12 mouse cellular contexts compared by ENCODE assay signal in the genomic region with DNA sequence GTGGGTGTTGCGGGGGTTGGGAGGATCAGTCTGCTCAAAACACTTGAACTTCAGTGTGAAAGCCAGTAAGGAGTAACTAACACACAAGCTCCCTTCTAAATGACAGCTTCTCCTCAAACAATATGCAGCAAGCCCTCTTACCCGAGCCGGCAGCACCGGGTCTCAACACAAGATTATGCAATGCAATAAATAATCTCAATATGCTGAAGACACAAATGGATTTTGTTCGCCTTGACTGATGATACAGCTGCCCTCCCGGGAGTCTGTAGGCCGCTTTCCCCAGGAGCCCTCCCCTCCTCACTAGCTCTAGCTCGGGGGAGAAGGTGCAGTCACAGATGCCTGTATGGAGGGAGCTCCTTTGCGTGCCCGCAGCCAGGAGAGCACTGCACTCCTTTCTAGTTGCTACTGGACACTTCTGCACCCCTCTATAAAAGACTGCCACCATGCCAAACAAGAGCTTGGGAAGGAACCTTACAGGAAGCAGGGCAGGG. TPM values are rescaled to one million over a fixed set of nuclear protein-coding genes. Genes with fewer than 3 reads are reported as not detected.
DNase-seq lines count a peak whose midpoint lies in the region; ATAC-seq and TF ChIP-seq lines count a peak whose summit lies in the region.
"Had no signal": no experiment of that assay in that cellular context is flagged by ENCODE, and none has a peak within 500 bp of the region (broad histone marks: within the 10 kb centered on the region; RNA-seq: fewer than 3 reads in every experiment).

No protein-coding gene starts in this region.

- H3K9ac ChIP-seq in forebrain, postnatal 0 days: peak overlapping the region; percentile 83
- peak overlapping the region; percentile 70 for H3K9ac ChIP-seq in midbrain, embryonic 12.5 days (replicated peaks)
- H3K9ac ChIP-seq in intestine, embryonic 15.5 days: no peak overlapping the region
- H3K9ac ChIP-seq: heart, embryonic 12.5 days; limb, embryonic 13.5 days had no signal

- DNase-seq in right cerebral cortex, adult 2 months (ENCODE audit: low spot score in 2 of 2): peak; percentile 58 to 64
- DNase-seq in right cerebral cortex, postnatal 36 days (ENCODE audit: low spot score in 2 of 2): no peak
- peak; percentile 26 for DNase-seq in forebrain, postnatal 0 days
- DNase-seq in ovary, adult 18-20 months (ENCODE audit: low spot score): no peak
- DNase-seq in lung, postnatal 4 days: no peak
- DNase-seq: kidney, adult 9 months; lung, postnatal 36 days; thymus, adult 2 months had no signal

- ATAC-seq in forebrain, postnatal 0 days: no peak
- no peak for ATAC-seq in midbrain, embryonic 12.5 days (ENCODE audit: low FRiP score, low read depth)
- ATAC-seq in intestine, embryonic 15.5 days: no peak

- no peaks in the 10 kb centered on the region for H3K9me3 ChIP-seq in forebrain, postnatal 0 days (ENCODE audit: low read length)
- H3K9me3 ChIP-seq in midbrain, embryonic 12.5 days: no peaks in the 10 kb centered on the region
- H3K9me3 ChIP-seq in intestine, embryonic 15.5 days: no peaks in the 10 kb centered on the region
- H3K9me3 ChIP-seq: heart, embryonic 12.5 days; limb, embryonic 13.5 days had no signal

- no peaks in the 10 kb centered on the region for H3K27me3 ChIP-seq in forebrain, postnatal 0 days (ENCODE audit: insufficient read depth, low read length)
- H3K27me3 ChIP-seq in midbrain, embryonic 12.5 days: no peaks in the 10 kb centered on the region
- H3K27me3 ChIP-seq in intestine, embryonic 15.5 days (replicated peaks): 0 out of 2 replicates have a peak, but pooled peaks cover 9% of the 10 kb centered on the region
- H3K27me3 ChIP-seq: heart, embryonic 12.5 days had no signal

- peak overlapping the region; percentile 72 for H3K4me3 ChIP-seq in forebrain, postnatal 0 days (ENCODE audit: low read depth, low read length)
- H3K4me3 ChIP-seq in midbrain, embryonic 12.5 days: peak overlapping the region; percentile 54
- no peak overlapping the region for H3K4me3 ChIP-seq in intestine, embryonic 15.5 days (replicated peaks)
- H3K4me3 ChIP-seq: heart, embryonic 12.5 days; limb, embryonic 13.5 days had no signal

- H3K4me2 ChIP-seq in forebrain, postnatal 0 days (ENCODE audit: low read depth): peak overlapping the region; percentile 50
- peak overlapping the region; percentile 54 for H3K4me2 ChIP-seq in midbrain, embryonic 12.5 days (replicated peaks)
- no peak overlapping the region for H3K4me2 ChIP-seq in intestine, embryonic 15.5 days (replicated peaks)
- H3K4me2 ChIP-seq: heart, embryonic 12.5 days; limb, embryonic 13.5 days had no signal

- H3K4me1 ChIP-seq in forebrain, postnatal 0 days (ENCODE audit: insufficient read depth): no peaks in the 10 kb centered on the region; the same call in 1 of the 2 replicates
- H3K4me1 ChIP-seq in midbrain, embryonic 12.5 days: peaks cover 24% of the 10 kb centered on the region
- H3K4me1 ChIP-seq in intestine, embryonic 15.5 days (replicated peaks): no peaks in the 10 kb centered on the region; the same call in none of the 2 replicates

- H3K27ac ChIP-seq in forebrain, postnatal 0 days (ENCODE audit: low read depth, low read length): peak overlapping the region; percentile 91
- peak overlapping the region; percentile 54 for H3K27ac ChIP-seq in midbrain, embryonic 12.5 days (replicated peaks)
- no peak overlapping the region for H3K27ac ChIP-seq in intestine, embryonic 15.5 days
- H3K27ac ChIP-seq: limb, embryonic 13.5 days had no signal

- no peaks in the 10 kb centered on the region for H3K36me3 ChIP-seq in forebrain, postnatal 0 days (ENCODE audit: insufficient read depth)
- peaks cover 16% of the 10 kb centered on the region for H3K36me3 ChIP-seq in midbrain, embryonic 12.5 days
- no peaks in the 10 kb centered on the region for H3K36me3 ChIP-seq in intestine, embryonic 15.5 days
- H3K36me3 ChIP-seq: heart, embryonic 12.5 days; limb, embryonic 13.5 days had no signal

- WGBS in forebrain, postnatal 0 days: 46% methylated on average over 10 of the region's 10 CpGs
- WGBS in midbrain, embryonic 12.5 days: 61% methylated on average over 10 of the region's 10 CpGs
- WGBS in intestine, embryonic 15.5 days: 67% methylated on average over 10 of the region's 10 CpGs

- no peak for TF ChIP-seq CTCF in forebrain, postnatal 0 days (IDR thresholded peaks at IDR 0.05; ENCODE audit: low read depth)

RNA-seq across cellular contexts. Expression of a gene that starts 3.1 kb away (rescaled TPM):
- total RNA-seq in forebrain, postnatal 0 days (2014; rRNA removed): 36.2 and 41.5 TPM in 2 replicates
- 74.6 and 89.2 TPM in 2 replicates for polyA plus RNA-seq in forebrain, postnatal 0 days (2015; fragmentation: Nextera tagmentation; extraction: Ambion mirVana)
- polyA plus RNA-seq in midbrain, embryonic 12.5 days (2016; fragmentation: Nextera tagmentation; extraction: Ambion mirVana): 70.1 and 72.4 TPM in 2 replicates
- 6.5 and 7.0 TPM in 2 replicates for polyA plus RNA-seq in intestine, embryonic 15.5 days (2015; fragmentation: Nextera tagmentation; extraction: Ambion mirVana)

Comparison
In these comparisons a context has a peak if more than half of its experiments do, and no peak if none do; other contexts are left out.
1. DNase-seq: peak in right cerebral cortex, adult 2 months (2 of 2) and forebrain, postnatal 0 days (single experiment); none in right cerebral cortex, postnatal 36 days (0 of 2), ovary, adult 18-20 months (single experiment) and lung, postnatal 4 days (0 of 2).